Mouse (Mus musculus): ENCODE measurements at regions not wholly inside any gene's neighbourhood (a gene's known extent, or its start where the extent isn't known, plus 50 kb on each side); places are given as distances from the start of the nearest gene placed in this dataset.
"Not testable (repeated sequence)": the region's sequence is repeated elsewhere in the genome, so short reads cannot be mapped to it uniquely, and the experiment has no call there.

DNA sequence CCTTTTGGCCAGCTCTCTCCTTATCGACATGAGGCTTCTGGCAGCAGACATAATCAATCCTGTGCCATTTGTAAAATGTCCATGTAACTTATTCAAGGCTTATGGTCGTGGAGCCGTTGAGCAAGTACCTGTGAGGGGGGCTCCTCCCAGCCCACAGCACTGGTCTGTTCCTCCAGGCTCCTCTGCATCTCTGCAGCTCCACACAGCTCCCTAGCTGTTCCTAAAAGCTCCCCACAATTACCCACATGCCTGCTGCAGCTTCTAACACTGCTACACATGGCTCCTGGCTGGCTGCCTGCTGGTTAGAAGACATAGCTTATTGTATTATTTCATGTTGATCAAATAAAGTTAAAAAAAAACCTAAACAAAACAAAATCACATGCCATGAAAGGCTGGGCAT lies 77.9 kb downstream of the Tcp10c start:
- not testable (repeated sequence) for H3K36me3 ChIP-seq (ENCODE audit: insufficient read depth, low read length); H3K27ac ChIP-seq; H3K4me1 ChIP-seq (replicated peaks; ENCODE audit: insufficient read depth, low read length); H3K9me3 ChIP-seq (replicated peaks; ENCODE audit: low read length); H3K4me2 ChIP-seq (ENCODE audit: low read length); H3K4me3 ChIP-seq (replicated peaks; ENCODE audit: low read depth, low read length); DNase-seq (ENCODE audit: low spot score); H3K27me3 ChIP-seq (ENCODE audit: insufficient read depth, low read length); H3K9ac ChIP-seq (ENCODE audit: low read depth, low read length)
- ATAC-seq (replicated peaks; ENCODE audit: low FRiP score, low read depth) = 0 out of 2 replicates have a peak, but pooled peaks have one; percentile 17
- 77% methylated on average over 3 of the region's 3 CpGs for WGBS

DNA sequence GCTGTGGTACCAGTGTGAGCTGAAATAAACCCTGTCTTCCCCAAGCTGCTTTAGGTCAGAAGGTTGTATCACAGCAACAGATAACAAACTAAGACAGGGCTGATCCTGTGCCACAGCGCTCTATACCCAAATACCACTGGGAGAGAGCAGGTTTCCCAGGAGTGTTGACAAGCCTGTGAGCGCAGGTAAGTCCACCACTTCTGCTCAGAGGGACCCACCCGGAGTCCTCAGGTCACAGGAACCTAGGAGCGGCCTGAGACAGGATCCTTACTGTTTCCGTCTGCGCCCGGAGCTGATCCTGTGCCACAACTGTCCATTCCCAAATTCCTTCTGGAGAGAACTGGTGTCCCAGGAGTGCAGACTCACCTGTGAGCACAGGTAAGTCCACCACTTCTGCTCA lies 79.8 kb downstream of the Tcp10c start:
- H3K9me3 ChIP-seq (replicated peaks; ENCODE audit: low read length); H3K4me2 ChIP-seq (ENCODE audit: low read length); H3K4me1 ChIP-seq (replicated peaks; ENCODE audit: insufficient read depth, low read length); H3K9ac ChIP-seq (ENCODE audit: low read depth, low read length); H3K27ac ChIP-seq; H3K36me3 ChIP-seq (ENCODE audit: insufficient read depth, low read length); H3K4me3 ChIP-seq (replicated peaks; ENCODE audit: low read depth, low read length); H3K27me3 ChIP-seq (ENCODE audit: insufficient read depth, low read length); DNase-seq (ENCODE audit: low spot score): not testable (repeated sequence)
- 82% methylated on average over 7 of the region's 7 CpGs for WGBS
- ATAC-seq (replicated peaks; ENCODE audit: low FRiP score, low read depth) = peak; percentile 73

DNA sequence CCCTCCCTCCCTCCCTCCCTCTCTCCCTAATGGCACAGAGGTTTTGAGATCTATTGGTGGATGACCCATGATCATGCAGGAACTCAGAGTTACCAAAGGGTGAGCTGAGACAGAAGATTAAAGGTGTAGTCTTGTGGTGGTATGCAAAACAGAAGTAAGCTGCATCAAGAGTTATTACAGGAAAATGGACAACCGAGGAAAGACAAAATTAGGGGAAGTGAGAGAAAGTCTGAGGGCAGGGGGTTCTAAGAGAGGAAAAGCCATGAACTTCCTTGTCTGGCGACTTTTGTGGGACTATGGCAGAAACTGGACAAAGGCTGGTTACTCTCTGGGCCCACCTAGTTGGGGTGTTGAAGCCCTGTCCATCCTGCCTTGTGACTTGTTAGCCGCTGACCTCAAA lies 84.4 kb downstream of the Tcp10c start:
- not testable (repeated sequence) for H3K9me3 ChIP-seq (replicated peaks; ENCODE audit: low read length); DNase-seq (ENCODE audit: low spot score); H3K4me2 ChIP-seq (ENCODE audit: low read length); H3K27ac ChIP-seq; H3K4me1 ChIP-seq (replicated peaks; ENCODE audit: insufficient read depth, low read length); H3K9ac ChIP-seq (ENCODE audit: low read depth, low read length); ATAC-seq (replicated peaks; ENCODE audit: low FRiP score, low read depth); H3K4me3 ChIP-seq (replicated peaks; ENCODE audit: low read depth, low read length); H3K27me3 ChIP-seq (ENCODE audit: insufficient read depth, low read length); H3K36me3 ChIP-seq (ENCODE audit: insufficient read depth, low read length)
- 76% methylated on average over 2 of the region's 3 CpGs for WGBS

DNA sequence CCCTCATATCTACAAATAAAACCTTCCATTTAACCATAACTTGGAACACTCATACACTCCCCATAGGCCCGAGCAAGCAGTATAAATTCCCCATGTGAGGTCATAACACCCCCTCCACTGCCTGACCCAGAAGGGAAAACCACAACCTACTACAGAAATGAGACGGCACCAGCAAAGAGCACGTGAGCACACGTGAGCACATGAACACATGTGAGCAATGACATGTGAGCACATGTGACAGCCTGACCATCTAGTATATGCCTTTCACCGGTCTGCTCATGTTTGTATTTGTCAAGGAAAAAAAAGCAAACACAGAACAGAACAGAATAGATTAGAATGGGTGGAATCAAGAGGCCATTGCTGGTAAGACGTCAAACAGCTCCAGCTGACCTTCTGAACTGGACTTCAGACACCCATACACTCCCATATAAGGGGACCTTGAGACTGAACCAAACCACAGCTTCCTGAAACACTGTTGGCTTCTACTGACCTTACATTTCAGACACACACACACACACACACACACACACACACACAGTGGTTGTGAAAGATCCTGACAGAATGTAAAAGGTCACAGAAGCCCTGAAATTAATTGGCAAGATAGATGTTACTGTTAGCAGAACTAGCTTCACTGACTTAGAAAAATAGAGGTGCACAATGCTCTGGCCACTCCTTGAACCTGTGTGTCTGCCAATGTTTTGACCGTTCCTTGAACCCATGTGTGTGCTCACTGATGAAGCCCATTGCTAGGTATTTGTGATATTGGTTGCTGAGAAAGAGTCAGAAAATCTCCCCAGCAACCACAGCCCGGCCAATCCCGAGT lies 86.5 kb downstream of the Tcp10c start:
- H3K4me3 ChIP-seq (replicated peaks; ENCODE audit: low read depth, low read length); H3K4me1 ChIP-seq (replicated peaks; ENCODE audit: insufficient read depth, low read length); H3K27me3 ChIP-seq (ENCODE audit: insufficient read depth, low read length); H3K36me3 ChIP-seq (ENCODE audit: insufficient read depth, low read length); H3K27ac ChIP-seq; H3K9ac ChIP-seq (ENCODE audit: low read depth, low read length); H3K9me3 ChIP-seq (replicated peaks; ENCODE audit: low read length); H3K4me2 ChIP-seq (ENCODE audit: low read length): not testable (repeated sequence)
- WGBS = 77% methylated on average over 9 of the region's 9 CpGs
- DNase-seq (ENCODE audit: low spot score) (peak; percentile 5), ATAC-seq (replicated peaks; ENCODE audit: low FRiP score, low read depth) (peak; percentile 44)

DNA sequence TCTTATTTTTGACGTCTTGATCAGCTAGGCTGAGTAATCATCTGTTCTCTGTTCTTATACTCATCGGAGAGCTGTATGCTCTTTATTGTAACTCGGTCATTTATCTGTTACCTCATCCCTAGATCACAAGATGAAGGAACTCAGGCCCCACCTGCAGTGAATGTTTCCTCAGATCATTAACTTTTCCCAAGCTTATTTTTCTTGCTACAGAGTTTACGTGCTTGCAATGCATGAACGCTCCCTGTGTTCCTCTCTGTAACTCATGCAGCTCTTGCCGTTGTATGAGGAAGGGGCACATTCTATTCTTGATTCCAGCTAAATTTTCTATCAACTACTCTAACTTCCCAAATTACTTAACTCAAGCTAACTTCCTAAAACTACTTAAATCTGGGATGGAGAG lies 87.9 kb downstream of the Tcp10c start:
- not testable (repeated sequence) for H3K9me3 ChIP-seq (replicated peaks; ENCODE audit: low read length); H3K27ac ChIP-seq; H3K4me1 ChIP-seq (replicated peaks; ENCODE audit: insufficient read depth, low read length); H3K27me3 ChIP-seq (ENCODE audit: insufficient read depth, low read length); H3K9ac ChIP-seq (ENCODE audit: low read depth, low read length); H3K36me3 ChIP-seq (ENCODE audit: insufficient read depth, low read length); H3K4me3 ChIP-seq (replicated peaks; ENCODE audit: low read depth, low read length); H3K4me2 ChIP-seq (ENCODE audit: low read length)
- DNase-seq (ENCODE audit: low spot score) = peak; percentile 50
- ATAC-seq (replicated peaks; ENCODE audit: low FRiP score, low read depth) = peak; percentile 70
- WGBS = 78% methylated on average over 5 of the region's 6 CpGs

DNA sequence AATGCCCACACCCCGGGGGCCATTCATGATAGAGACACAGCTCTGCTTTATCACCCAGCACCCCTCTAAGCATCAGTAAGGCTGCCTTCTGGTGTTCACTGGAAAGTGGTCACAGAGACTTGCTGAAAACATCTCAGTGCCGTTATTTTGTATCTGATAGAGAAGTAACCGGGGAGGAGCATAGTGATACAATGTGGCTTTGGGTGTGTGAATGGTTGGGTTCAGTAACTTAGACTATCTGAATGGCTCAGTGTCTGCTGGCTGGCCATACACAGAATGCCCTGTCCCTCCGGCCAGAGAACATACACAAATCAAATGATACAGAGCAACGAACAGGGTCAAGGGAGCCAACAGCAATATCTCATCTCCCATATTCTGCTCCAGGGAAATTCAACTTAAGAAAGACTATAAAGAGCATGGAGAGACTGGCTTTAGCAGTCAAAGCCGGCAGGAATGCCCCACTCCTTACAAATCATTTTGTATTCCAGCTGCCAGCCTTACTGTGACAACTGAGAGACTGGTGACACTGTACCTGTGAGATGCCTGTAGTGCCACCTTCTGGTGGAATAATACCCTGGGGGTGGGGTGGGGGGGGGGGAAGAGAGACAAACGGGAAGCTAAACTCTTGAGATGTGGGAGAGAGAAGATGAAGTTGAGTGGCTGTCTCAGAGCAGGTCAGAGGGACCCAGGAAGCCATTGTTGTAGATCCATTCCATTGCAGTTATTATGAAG lies 102.7 kb downstream of the Tcp10c start:
- 71% methylated on average over 7 of the region's 7 CpGs for WGBS
- not testable (repeated sequence) for ATAC-seq (replicated peaks; ENCODE audit: low FRiP score, low read depth)

DNA sequence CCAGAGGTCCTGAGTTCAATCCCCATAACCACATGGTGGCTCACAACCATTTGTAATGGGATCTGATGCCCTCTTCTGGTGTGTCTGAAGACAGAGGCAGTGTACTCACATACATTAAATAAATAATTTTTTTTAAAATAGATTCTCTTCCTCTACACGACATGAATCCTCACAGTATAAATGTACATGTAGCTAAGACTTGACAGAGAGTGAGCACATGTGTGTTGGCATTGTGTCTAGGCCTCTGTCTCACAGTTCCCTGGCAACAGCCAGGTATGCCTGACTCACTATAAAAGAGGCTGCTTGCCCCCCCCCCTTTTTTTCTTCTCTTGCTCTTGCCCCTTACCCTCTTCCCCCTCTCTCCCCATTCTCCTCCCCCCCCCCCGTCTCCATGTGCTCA lies 103.6 kb downstream of the Tcp10c start:
- ATAC-seq (replicated peaks; ENCODE audit: low FRiP score, low read depth) = peak; percentile 40; the same call in 1 of the 2 replicates
- not testable (repeated sequence) for H3K4me1 ChIP-seq (replicated peaks; ENCODE audit: insufficient read depth, low read length); DNase-seq (ENCODE audit: low spot score); H3K27me3 ChIP-seq (ENCODE audit: insufficient read depth, low read length); H3K27ac ChIP-seq; H3K9ac ChIP-seq (ENCODE audit: low read depth, low read length); H3K9me3 ChIP-seq (replicated peaks; ENCODE audit: low read length); H3K4me3 ChIP-seq (replicated peaks; ENCODE audit: low read depth, low read length); H3K36me3 ChIP-seq (ENCODE audit: insufficient read depth, low read length); H3K4me2 ChIP-seq (ENCODE audit: low read length)
- WGBS = 82% methylated on average over 2 of the region's 2 CpGs

More for the DNA sequence above, 102.7 kb downstream of the Tcp10c start:
- DNase-seq (ENCODE audit: low spot score); H3K4me1 ChIP-seq (replicated peaks; ENCODE audit: insufficient read depth, low read length); H3K4me2 ChIP-seq (ENCODE audit: low read length); H3K36me3 ChIP-seq (ENCODE audit: insufficient read depth, low read length); H3K27me3 ChIP-seq (ENCODE audit: insufficient read depth, low read length); H3K9ac ChIP-seq (ENCODE audit: low read depth, low read length); H3K9me3 ChIP-seq (replicated peaks; ENCODE audit: low read length); H3K27ac ChIP-seq; H3K4me3 ChIP-seq (replicated peaks; ENCODE audit: low read depth, low read length): not testable (repeated sequence)

DNA sequence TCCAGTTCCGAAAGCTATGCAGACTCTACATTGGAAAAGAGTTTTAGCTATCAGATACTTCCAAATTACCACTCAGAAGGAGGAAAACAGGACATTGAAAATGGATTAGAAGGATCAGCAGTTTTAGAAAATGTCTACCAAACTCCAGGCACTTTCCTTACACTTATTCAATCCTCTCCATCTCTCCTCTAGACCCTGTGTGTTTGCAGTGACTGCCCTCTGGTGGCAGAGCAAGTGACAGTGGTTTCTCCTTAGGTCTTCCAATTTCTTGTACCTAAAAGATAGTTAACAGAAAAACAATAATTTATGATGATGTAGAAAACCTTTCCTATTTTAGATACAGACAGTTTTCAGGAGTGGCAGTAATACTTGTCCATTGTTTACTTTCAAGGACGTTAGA lies 104.4 kb downstream of the Tcp10c start:
- H3K9ac ChIP-seq (ENCODE audit: low read depth, low read length); H3K36me3 ChIP-seq (ENCODE audit: insufficient read depth, low read length); H3K27ac ChIP-seq; H3K4me1 ChIP-seq (replicated peaks; ENCODE audit: insufficient read depth, low read length); H3K4me3 ChIP-seq (replicated peaks; ENCODE audit: low read depth, low read length); H3K9me3 ChIP-seq (replicated peaks; ENCODE audit: low read length); DNase-seq (ENCODE audit: low spot score); H3K27me3 ChIP-seq (ENCODE audit: insufficient read depth, low read length); H3K4me2 ChIP-seq (ENCODE audit: low read length): not testable (repeated sequence)
- no CpG with 5 or more reads among the region's 2 CpGs for WGBS
- 0 out of 2 replicates have a peak, but pooled peaks have one; percentile 57 for ATAC-seq (replicated peaks; ENCODE audit: low FRiP score, low read depth)

DNA sequence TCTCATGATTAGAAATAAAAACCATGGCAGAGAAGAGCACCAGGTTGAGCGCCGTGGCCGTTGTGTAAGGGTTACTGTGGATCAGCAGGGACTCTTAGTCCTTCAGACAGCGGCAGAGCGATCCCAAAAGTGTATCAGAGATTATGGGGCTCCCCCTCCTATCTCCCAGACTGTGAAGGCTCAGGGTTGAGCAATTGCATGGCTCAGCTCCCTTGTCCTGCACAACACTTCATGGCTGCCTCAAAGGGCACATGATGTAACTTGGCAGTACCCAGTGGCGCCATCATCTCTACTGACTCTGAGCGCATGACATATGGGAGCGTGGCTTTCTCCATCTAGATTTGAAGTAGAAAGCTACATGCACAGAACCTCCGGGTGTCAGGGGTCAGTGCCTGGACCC lies 108.3 kb downstream of the Tcp10c start:
- not testable (repeated sequence) for H3K4me1 ChIP-seq (replicated peaks; ENCODE audit: insufficient read depth, low read length); H3K4me2 ChIP-seq (ENCODE audit: low read length); H3K9ac ChIP-seq (ENCODE audit: low read depth, low read length); H3K27me3 ChIP-seq (ENCODE audit: insufficient read depth, low read length); H3K9me3 ChIP-seq (replicated peaks; ENCODE audit: low read length); H3K4me3 ChIP-seq (replicated peaks; ENCODE audit: low read depth, low read length); H3K27ac ChIP-seq; H3K36me3 ChIP-seq (ENCODE audit: insufficient read depth, low read length); DNase-seq (ENCODE audit: low spot score)
- 0 out of 2 replicates have a peak, but pooled peaks have one; percentile 33 for ATAC-seq (replicated peaks; ENCODE audit: low FRiP score, low read depth)
- WGBS = 88% methylated on average over 2 of the region's 9 CpGs
